Mouse (Mus musculus) midbrain, embryonic 16.5 days (tissue): ENCODE results near the gene Myh9. TPM values are rescaled to one million over a fixed set of nuclear protein-coding genes. Genes with fewer than 3 reads are reported as not detected.

ENCODE experiments used
- ATAC-seq: fragments of 200-750 bp; cut with Nextera tagmentation; 2 replicates; pipeline ENCODE4 v1.8.0; 2017; ENCODE audit warnings: moderate TSS enrichment
- H3K27ac ChIP-seq: fragments of 300-500 bp; sonication (generic); 2 replicates; pipeline ENCODE4 v1.5.1; 2014; ENCODE audit warnings: mild to moderate bottlenecking, low read length, mixed read lengths
- H3K27me3 ChIP-seq: fragments of 300-500 bp; sonication (generic); 2 replicates; pipeline ENCODE4 v1.6.1; 2014; ENCODE audit warnings: low read depth, low read length, mixed read lengths; ENCODE audit not compliant: control insufficient read depth, insufficient read depth
- H3K36me3 ChIP-seq: fragments of 300-500 bp; sonication (generic); 2 replicates; pipeline ENCODE4 v1.6.1; 2014; ENCODE audit warnings: mild to moderate bottlenecking, low read length, moderate library complexity, mixed read lengths; ENCODE audit not compliant: control insufficient read depth, insufficient read depth
- H3K4me1 ChIP-seq: fragments of 300-500 bp; sonication (generic); 2 replicates; pipeline ENCODE4 v1.6.1; 2014; ENCODE audit warnings: mild to moderate bottlenecking, low read length, mixed read lengths; ENCODE audit not compliant: control insufficient read depth, insufficient read depth
- H3K4me2 ChIP-seq: fragments of 300-500 bp; sonication (generic); 2 replicates; pipeline ENCODE4 v1.6.1; 2014; ENCODE audit warnings: mild to moderate bottlenecking, low read length, mixed read lengths
- H3K4me3 ChIP-seq: fragments of 300-500 bp; sonication (generic); 2 replicates; pipeline ENCODE4 v1.5.1; 2014; ENCODE audit warnings: low read depth, mild to moderate bottlenecking, low read length, moderate library complexity, mixed read lengths
- H3K9ac ChIP-seq: fragments of 300-500 bp; sonication (generic); 2 replicates; pipeline ENCODE4 v1.6.1; 2014; ENCODE audit warnings: low read depth, low read length, mixed read lengths
- H3K9me3 ChIP-seq: fragments of 300-500 bp; sonication (generic); replicated peaks from 2 replicates; pipeline ENCODE4 v1.6.1; 2014; ENCODE audit warnings: mild to moderate bottlenecking, low read length, mixed read lengths; ENCODE audit not compliant: control insufficient read depth, poor library complexity, severe bottlenecking
- WGBS: fragments of 180-500 bp; shearing (Covaris S2); extraction: QIAGEN DNeasy Blood & Tissue Kit; methylation state at CpG from one replicate; pipeline ENCODE4 v1.1.7; 2014; 5-methylcytosine and 5-hydroxymethylcytosine counted together
- polyA plus RNA-seq: library from polyadenylated mRNA; unstranded; fragments of >200 nt; fragmentation: Nextera tagmentation; extraction: Ambion mirVana; gene quantifications from 2 replicates; pipeline ENCODE4 v1.2.1, GENCODE M21; 2015

Gene Myh9
- polyA plus RNA-seq, 1 experiment from 2014 or later: 9.5 TPM

GRCm38 (mm10) chr15:77803747-77804146, 38.2 kb downstream of the Myh9 start:
- Histone ChIP-seq H3K36me3 (0 out of 2 replicates have a peak, but pooled peaks cover 3% of the 10 kb centered on the region), H3K4me3 (no peak overlapping the region), H3K27ac (no peak overlapping the region), H3K9me3 (no peaks in the 10 kb centered on the region), H3K4me2 (no peak overlapping the region), H3K27me3 (no peaks in the 10 kb centered on the region), H3K4me1 (peaks cover 6% of the 10 kb centered on the region; the same call in 1 of the 2 replicates), H3K9ac (no peak overlapping the region)
- 82% methylated on average over 3 of the region's 3 CpGs for WGBS
- no peak for ATAC-seq

GRCm38 (mm10) chr15:77802992-77803391, 39.0 kb downstream of the Myh9 start:
- Histone ChIP-seq H3K4me1 (peaks cover 11% of the 10 kb centered on the region; the same call in 1 of the 2 replicates), H3K4me3 (no peak overlapping the region), H3K36me3 (0 out of 2 replicates have a peak, but pooled peaks cover 3% of the 10 kb centered on the region), H3K4me2 (no peak overlapping the region), H3K27ac (no peak overlapping the region), H3K27me3 (no peaks in the 10 kb centered on the region), H3K9ac (no peak overlapping the region), H3K9me3 (no peaks in the 10 kb centered on the region)
- no peak for ATAC-seq
- WGBS: 85% methylated on average over 4 of the region's 4 CpGs

GRCm38 (mm10) chr15:77801188-77801587, 40.8 kb downstream of the Myh9 start:
- Histone ChIP-seq H3K9ac (no peak overlapping the region), H3K9me3 (no peaks in the 10 kb centered on the region), H3K4me2 (no peak overlapping the region), H3K36me3 (no peaks in the 10 kb centered on the region), H3K27me3 (no peaks in the 10 kb centered on the region), H3K4me3 (no peak overlapping the region), H3K4me1 (peaks cover 11% of the 10 kb centered on the region; the same call in 1 of the 2 replicates), H3K27ac (no peak overlapping the region)
- ATAC-seq: no peak
- WGBS: 76% methylated on average over 4 of the region's 4 CpGs

GRCm38 (mm10) chr15:77800511-77800910, 41.5 kb downstream of the Myh9 start:
- no peaks in the 10 kb centered on the region for H3K27me3 ChIP-seq
- 0 out of 2 replicates have a peak, but pooled peaks cover 3% of the 10 kb centered on the region for H3K36me3 ChIP-seq
- no peaks in the 10 kb centered on the region for H3K9me3 ChIP-seq
- H3K4me1 ChIP-seq: peaks cover 11% of the 10 kb centered on the region; the same call in 1 of the 2 replicates
- H3K4me3 ChIP-seq: no peak overlapping the region
- H3K27ac ChIP-seq: no peak overlapping the region
- H3K9ac ChIP-seq: no peak overlapping the region
- H3K4me2 ChIP-seq: no peak overlapping the region
- no peak for ATAC-seq

- Histone ChIP-seq H3K4me3 (no peak overlapping the region), H3K27me3 (no peaks in the 10 kb centered on the region), H3K9ac (no peak overlapping the region), H3K27ac (peak overlapping the region; percentile 51), H3K36me3 (0 out of 2 replicates have a peak, but pooled peaks cover 4% of the 10 kb centered on the region), H3K4me2 (no peak overlapping the region), H3K4me1 (peaks cover 11% of the 10 kb centered on the region; the same call in 1 of the 2 replicates), H3K9me3 (no peaks in the 10 kb centered on the region)
- ATAC-seq: no peak
- WGBS: 88% methylated on average over 8 of the region's 8 CpGs
Measured at GRCm38 (mm10) chr15:77799491-77800474, 42.2 kb downstream of the Myh9 start.

GRCm38 (mm10) chr15:77798664-77799490, 43.1 kb downstream of the Myh9 start:
- Histone ChIP-seq H3K9me3 (no peaks in the 10 kb centered on the region), H3K4me1 (peaks cover 11% of the 10 kb centered on the region; the same call in 1 of the 2 replicates), H3K27me3 (no peaks in the 10 kb centered on the region), H3K36me3 (0 out of 2 replicates have a peak, but pooled peaks cover 4% of the 10 kb centered on the region), H3K4me3 (no peak overlapping the region), H3K4me2 (no peak overlapping the region), H3K9ac (peak overlapping the region; percentile 48; the same call in 1 of the 2 replicates), H3K27ac (peak overlapping the region; percentile 51)
- WGBS: 31% methylated on average over 14 of the region's 14 CpGs
- ATAC-seq: no peak

GRCm38 (mm10) chr15:77797609-77798411, 44.2 kb downstream of the Myh9 start:
- H3K36me3 ChIP-seq: 0 out of 2 replicates have a peak, but pooled peaks cover 4% of the 10 kb centered on the region
- peaks cover 11% of the 10 kb centered on the region; the same call in 1 of the 2 replicates for H3K4me1 ChIP-seq
- no peak overlapping the region for H3K9ac ChIP-seq
- H3K27ac ChIP-seq: peak overlapping the region; percentile 51; the same call in 1 of the 2 replicates
- ATAC-seq: no peak
- no peaks in the 10 kb centered on the region for H3K27me3 ChIP-seq
- H3K9me3 ChIP-seq: no peaks in the 10 kb centered on the region
- 85% methylated on average over 14 of the region's 14 CpGs for WGBS
- H3K4me2 ChIP-seq: no peak overlapping the region
- H3K4me3 ChIP-seq: no peak overlapping the region

GRCm38 (mm10) chr15:77796409-77797035, 45.5 kb downstream of the Myh9 start:
- Histone ChIP-seq H3K9ac (no peak overlapping the region), H3K4me3 (no peak overlapping the region), H3K36me3 (0 out of 2 replicates have a peak, but pooled peaks cover 4% of the 10 kb centered on the region), H3K27me3 (no peaks in the 10 kb centered on the region), H3K27ac (no peak overlapping the region), H3K4me2 (no peak overlapping the region), H3K4me1 (peaks cover 11% of the 10 kb centered on the region; the same call in 1 of the 2 replicates), H3K9me3 (no peaks in the 10 kb centered on the region)
- ATAC-seq: no peak
- 95% methylated on average over 26 of the region's 26 CpGs for WGBS
